Mouse (Mus musculus) cerebellum, adult 8-10 months (tissue): ENCODE measurements around the gene Zdhhc14.
A peak's percentile ranks its signal among the peaks of the same experiment; 100 is the strongest.

Experiments
- DNase-seq: peaks from one replicate; pipeline ENCODE4 v3.0.0; 2022

Zdhhc14 gene

DNA sequence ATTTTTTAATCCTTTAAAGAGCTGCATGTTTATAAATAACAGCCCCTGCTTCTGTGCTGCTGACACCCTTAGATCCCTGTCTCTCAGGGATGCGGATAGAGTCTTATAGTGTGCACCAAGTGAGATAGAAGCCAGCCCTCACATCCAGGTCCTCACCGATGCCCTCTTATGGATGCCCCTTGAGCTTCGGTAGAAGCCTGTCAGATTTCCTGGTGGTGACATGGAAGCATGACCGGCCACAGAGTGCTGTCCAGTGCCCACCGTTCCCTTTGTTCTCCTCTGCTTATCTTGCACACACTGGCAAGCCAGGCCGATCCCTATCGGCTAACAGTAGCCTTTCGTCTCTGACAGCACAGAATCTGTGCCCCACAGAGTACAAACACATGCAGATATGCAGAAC is 183.6 kb downstream of the Zdhhc14 start:
- DNase-seq: no peak

DNA sequence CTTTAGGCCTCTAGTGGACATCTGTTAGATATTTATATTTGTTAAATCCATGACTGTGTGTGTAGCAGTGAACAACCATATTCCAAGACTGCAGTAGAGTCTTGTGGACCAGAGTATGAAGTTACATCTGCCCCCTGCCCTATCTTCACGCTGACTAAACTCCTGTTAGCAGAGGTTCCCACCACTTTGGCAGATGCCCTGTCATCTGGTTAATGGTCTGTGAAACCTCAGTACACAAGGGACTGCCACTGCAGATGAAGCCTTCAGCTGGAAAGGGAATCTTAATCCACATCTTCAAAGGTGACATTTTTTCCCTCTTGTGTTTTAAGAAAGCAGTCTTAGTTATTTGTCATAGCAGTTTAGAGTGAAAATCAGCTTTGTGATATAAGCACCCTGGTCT is 187.0 kb downstream of the Zdhhc14 start:
- DNase-seq: no peak

DNA sequence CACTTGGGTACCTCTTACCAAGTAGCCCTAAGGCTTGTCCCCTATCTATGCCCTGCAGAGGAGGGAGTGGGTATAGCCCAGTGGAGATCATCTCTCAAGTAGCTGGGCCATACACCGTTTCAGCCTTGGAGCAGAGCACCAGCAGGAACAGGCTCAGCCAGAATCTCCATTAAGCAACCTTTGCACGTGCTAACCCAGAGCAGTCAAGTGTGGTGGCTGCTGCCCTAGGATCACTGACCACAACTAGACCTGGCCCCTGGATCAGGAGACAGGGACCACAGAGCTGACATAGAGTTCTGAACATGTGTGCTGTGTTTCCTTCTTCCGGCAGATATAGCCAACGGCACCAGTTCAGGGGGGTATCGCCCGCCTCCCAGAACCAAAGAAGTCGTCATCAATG is 193.0 kb downstream of the Zdhhc14 start:
- DNase-seq: no peak

DNA sequence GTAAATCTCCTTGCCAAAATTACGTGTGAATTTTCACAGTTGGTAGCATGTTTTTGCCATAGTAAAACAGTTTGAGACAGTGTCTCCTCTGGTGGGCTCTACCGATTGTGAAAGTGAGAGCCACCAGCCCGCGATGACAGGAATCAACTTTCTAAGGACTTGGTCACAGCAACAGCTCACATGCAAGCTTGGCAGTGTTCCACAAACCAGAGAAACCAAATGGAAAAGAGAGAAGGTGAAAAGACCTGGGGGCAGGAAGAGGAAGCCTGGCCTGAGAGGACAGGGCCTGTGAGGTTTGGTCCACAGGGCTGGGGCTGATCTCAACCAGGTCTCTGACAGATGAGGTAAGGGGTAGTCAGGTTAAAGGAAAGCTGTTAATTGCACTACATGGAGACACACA is 195.5 kb downstream of the Zdhhc14 start:
- DNase-seq: no peak

DNA sequence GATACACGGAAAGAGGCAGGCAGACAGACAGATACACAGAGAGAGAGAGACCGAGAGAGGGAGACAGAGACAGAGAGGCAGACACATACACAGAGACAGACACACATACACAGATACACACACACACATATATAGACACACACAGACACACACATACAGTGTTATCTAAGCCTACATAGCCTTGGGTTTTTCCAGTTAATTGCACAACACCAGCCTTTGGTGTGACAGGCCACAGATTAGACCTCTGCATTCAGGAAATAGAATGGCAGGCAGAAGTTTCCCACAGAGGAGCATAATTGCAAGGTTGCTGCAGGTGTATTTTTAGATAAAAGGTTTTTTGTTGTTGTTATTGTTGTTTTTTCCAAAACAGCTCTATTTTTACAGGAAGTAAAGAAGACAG is 195.9 kb downstream of the Zdhhc14 start:
- no peak for DNase-seq

DNA sequence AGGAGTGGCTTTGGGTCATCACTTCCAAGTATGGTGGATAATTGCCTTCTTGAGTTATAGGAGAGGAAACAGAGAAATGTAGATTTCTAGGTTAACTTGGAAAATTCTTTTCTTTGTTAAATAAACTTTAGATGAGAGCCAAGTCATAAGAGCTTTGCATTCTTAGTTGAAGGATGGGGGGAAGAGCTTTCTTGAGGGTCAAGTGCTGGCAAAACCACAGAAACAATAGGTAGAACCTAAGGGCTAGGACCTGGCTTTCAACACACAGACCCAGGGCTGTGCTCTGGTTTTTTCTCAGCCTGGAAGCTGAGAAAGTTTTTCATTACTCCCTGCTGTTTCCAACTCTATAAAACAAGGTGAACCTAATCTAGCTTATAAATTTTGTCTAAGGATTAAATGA is 196.3 kb downstream of the Zdhhc14 start:
- DNase-seq: no peak

DNA sequence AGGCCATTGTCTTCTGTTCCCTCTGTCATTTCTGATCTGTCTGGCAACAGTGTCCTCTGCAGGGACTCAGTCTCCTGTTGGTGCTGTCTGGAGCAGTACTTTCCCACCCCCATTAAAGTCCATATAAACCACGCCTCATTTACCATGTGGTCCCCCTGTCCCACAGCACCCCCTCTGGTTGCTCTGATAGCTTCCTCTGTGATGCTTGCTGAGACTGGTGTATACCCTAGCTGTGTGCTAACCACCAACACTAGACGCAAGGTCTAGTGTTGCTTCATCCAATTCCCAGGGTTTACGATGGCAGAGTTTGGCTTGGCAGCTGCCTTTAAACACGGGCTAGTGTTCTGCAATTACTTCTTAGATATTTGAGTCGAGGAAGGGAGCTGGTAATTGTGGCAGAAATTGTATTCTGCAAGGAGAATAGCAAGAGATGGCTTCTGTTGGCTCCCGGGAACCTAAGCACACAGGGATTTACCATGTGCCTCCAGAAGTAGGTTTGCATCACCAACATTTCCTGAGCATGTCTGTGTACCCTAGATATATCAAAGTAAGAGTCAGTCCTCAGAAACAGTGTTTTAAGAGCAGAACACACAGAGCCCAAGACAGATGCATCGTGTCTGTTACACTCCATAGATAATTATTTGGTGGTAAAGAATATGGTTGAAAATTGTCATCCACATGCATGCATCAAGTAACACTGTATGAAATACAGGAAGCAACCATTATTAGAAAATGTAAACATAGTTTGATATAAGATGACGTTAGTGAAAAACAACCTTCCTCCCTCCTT is 198.6 kb downstream of the Zdhhc14 start:
- no peak for DNase-seq

DNA sequence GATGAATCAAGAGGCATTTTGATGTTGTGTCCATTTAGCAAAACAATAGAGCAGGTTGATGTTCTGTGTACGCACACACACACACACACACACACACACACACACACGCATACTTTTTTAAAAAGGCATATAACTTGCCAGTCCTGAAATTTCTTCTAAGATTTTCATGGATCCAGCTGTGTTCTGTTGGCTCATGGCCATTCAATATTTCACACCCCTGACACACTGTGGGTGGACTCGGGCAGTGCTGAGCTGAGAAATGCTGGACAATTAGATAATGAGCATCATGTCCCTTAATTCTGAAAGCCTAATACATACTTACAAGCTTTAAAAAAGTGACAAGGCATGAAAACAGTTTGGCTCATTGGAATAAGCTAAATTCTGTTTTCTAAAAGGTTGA is 200.3 kb downstream of the Zdhhc14 start:
- DNase-seq: no peak

DNA sequence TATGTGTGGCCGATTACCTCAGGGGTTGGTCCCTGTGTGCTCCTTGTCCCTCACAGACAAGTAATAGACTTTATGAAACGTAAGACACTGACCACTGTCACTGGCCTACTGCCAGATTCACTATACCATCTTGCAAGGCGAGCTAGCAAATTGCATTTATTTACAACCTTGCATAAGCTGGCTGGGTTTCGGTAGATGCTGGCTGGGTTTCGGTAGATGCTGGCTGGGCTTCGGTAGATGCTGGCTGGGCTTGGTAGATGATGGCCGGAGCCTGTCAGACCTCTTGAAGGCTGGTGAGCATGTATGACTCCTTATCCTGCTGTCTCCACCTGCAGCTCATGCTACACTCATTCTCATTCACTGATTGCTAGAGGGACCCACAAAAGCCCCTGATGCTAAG is 200.9 kb downstream of the Zdhhc14 start:
- DNase-seq: no peak

DNA sequence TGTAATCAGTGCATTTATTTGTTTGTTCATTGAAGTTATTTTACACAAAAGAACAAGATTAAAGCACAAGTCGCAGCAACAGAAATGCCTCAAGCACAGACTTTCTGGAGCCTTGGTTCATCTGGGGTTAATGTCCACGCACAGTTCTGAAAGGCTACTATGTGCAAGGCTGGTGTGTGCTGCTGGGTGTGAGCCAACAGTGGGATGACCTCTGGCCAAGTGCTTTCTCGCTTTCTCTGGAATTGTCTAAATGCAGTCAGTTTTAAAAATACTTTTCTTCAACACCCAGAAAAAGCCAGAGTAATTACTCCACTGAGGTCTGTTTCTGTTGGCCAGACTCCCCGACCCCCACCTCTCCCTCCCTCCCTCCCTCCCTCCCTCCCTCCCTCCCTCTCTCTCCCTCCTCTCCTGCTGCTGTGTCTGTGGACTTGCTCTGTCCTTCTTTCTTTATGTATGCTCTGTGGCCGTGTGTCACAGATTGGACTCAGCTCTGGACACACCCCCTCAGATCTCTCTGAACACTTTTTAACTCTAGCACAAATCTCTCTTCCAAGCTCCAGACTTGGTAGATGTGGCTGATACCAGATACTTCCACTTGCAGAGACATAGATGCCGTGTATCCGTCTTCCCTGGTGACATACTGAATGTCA is 206.2 kb downstream of the Zdhhc14 start:
- DNase-seq: no peak

DNA sequence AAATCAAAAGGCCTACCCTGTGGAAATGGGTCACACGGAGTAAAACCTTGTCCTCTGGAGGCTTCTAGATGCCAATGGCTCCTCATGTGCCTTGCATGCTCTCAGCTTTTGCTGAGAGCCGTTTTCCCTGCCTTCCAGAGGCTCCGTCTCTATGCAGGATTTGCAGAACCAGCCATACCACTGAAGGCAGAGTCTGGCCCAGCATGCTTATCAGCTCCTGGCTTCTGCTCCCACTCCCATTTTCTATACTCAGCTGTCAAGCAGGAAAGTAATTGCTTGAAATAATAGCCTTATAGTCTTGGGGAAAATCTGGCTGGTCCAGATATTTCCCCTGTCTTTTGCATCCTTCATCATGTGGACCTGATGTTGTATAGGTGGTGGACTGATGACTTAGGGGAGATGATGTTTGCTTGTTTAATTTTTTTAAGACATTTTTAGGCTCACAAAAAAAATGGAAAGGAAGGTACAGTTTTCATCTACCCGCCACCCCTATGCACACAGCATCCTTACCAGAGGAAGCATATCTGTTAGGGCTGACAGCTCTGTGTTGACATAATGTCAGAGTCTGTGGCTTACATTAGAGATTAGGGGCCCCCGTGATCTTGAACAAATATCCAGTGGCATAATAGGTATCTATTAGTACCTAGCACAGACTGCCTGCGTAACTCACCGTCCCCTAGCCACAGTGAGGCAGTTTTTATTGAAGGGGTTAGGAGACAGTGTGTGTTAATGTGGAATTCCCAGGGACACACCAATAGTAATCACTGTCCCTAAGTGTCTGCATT is 218.2 kb downstream of the Zdhhc14 start:
- no peak for DNase-seq

DNA sequence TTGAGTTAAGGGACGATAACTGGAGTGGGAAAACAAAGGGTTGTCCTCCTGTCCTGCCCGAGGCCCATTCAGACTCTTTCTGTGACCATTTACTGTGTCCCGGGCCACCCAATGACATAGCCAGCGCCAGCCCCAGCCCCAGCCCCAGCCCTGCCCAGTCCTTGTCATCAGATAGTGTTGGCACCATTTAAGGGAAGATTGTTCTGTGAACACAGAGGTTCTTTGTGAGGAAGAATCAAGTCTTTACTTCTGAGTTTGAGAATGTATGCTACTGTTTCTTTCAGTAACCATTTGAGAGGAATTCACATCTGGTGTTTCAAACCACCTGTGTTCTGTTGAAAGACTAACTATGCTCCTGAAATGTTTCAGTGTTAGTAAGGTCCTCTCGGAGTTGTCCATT is 219.5 kb downstream of the Zdhhc14 start:
- DNase-seq: no peak

DNA sequence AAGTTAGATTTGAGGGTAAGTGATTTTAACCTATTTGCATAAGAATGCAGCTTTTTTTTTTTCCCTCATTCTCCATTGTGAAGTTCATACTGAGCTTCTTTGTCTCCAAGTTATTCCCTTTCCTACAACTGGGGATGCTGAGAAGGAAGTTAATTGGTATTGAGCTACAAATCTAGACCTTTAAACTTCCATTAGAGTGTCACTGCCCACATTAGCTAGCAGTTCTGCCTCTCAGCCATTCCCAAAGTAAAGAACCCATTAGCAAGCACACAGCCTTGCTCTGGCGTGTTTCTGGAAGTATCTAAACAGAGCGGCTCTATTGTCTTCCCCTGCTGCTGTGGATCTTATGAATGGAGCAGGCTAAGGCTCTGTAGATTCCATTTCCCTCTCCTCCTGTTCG is 220.8 kb downstream of the Zdhhc14 start:
- no peak for DNase-seq

DNA sequence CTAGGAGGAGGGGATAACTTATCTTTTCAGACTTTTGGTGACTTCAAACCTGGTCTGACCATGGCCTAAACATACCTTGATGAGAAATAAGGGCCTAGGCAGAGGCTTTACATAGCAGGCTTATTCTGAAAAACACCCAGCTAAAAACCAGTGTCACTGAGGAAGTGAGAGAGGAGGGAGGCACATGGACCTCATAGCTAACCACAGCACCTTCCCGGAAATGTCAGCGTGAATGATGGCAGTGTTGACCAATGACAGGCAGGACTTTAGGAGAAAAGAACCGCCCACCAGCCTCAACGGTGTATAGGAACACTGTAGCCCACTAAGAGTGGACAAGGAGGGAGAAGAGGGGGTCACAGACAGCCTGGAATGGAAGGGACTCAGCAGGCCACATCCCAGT is 224.6 kb downstream of the Zdhhc14 start:
- no peak for DNase-seq

DNA sequence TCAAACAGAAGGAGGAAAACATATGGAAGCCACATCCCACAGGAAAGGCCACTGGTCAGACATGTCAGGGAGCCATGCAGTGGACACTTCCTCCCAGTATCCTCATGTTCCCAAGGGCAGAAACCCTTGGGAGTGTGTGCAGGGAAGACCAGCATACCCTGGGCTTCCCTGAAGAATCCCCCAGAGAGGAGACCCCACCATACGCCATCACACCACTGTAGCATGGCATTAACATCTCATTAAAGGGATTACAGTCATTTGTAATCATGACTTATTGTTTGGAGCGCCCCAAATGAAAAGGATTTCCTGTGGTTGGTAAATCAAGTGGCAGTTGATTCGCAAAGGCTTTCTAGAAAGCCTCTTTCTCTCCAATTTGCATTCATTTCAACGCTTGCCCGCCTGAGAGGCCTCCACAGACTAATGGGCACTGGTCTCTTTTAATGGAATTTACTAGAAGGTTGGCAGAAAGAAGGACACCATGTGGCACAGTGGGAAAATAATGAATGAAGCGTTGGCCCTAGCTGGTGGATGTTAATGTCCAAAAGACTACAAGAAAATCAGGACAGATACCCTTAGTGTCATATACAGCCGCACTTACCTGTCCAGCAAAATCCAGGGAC is 226.5 kb downstream of the Zdhhc14 start:
- no peak for DNase-seq

DNA sequence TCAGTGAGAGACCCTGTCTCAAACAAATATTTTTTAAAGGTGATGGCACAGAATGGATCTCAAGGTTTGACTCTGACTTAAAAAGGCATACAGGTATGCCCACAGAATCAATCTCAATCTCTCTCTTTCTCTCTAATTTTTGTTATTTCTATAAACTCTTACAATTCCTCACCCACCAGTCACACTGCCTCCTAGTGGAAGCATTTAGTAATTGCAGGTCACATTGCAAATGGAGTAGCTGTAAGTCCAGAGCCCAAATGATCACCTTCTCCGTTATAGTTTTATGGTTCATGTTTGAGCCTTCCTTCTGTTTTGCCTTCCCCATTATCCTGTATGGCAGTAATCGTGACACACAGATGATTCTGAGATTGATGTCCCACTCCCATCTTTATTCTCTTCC is 230.4 kb downstream of the Zdhhc14 start:
- no peak for DNase-seq

DNA sequence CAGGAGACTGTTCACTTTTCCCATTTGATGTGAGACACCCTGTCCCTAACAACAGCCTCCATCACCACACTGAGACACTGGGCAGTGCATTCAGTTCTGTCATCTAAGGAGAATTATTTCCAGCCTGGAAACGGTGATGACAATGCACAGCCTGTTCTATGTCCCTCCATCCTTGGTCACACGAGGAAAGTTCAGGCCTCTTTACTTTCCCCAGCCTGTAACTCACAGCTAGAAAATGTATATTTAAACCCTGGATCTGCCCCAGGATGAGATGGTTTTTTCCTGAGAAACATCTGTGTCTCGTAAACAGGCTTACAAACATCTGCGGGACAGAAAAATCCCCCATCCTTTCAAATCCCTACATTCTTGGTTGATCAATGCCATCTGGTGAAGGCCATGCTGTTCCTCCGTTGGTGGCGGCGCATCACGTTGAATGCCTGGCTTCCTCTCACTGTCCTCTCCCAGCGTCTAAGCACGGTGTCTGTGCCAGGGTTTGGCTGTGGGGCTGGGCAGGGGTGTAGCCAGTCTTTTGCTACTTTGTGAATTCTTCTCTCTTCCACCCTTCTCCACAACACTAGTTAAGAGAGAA is 231.3 kb downstream of the Zdhhc14 start:
- no peak for DNase-seq

DNA sequence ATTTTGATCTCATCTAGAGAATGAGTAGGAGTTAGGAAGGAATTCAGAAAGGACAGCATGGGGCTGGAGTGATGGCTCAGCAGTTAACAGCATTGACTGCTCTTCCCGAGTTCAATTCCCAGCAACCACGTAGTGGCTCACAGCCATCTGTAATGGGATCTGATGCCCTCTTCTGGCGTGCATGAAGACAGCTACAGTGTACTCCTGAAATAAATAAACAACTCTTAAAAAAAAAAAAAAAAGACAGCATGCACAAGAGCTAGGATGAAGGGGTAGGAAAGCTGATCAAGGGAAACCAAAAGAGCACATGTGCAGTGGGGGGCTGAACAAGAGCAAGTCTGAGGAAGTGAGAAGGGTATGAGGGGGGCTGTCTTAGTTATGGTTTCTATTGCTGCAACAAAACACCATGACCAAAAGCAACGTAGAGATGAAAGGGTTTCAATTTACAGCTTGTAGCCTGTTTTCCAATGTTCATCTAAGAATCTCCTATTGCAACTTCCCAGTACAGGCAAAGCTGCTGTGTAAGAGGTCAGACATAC is 237.3 kb downstream of the Zdhhc14 start:
- no peak for DNase-seq

DNA sequence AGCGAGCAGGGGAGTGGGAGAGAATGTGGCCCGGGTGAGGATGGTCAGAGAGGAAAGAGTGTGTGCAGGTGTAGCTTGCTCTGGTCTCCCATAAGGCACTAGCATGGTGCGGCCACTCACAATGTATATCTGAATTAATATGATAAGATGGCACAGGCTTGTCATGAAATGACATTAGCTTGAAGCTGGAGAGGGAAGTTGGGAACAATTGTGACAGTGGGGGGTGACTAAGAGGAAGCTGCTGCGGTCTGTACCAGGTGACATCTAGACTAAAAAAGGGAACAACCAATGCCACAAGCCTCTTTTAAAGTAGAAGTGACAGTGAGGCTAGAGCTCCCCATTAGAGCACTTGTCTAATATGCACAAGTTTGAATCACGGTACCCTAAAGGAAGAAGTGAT is 238.2 kb downstream of the Zdhhc14 start:
- DNase-seq: no peak

DNA sequence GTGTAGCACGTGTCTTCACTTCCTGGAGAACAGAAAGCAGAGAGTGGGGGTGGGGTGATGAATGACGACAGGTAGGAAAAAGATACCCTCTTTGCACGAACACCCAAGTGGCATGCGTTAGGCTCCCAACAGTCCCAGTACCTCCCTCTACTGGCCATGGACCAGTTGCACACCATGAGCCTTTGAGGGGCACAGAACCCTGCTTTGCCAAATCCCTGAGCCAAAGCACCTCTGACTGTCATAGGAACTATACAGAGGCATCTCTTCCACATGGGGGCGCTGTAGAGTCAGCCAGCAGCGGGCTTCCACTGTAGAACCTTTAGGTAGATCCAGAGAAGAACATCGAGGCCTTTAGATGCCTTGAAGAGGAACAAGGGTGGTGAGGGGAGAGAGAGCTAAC is 241.0 kb downstream of the Zdhhc14 start:
- DNase-seq: peak; percentile 55

DNA sequence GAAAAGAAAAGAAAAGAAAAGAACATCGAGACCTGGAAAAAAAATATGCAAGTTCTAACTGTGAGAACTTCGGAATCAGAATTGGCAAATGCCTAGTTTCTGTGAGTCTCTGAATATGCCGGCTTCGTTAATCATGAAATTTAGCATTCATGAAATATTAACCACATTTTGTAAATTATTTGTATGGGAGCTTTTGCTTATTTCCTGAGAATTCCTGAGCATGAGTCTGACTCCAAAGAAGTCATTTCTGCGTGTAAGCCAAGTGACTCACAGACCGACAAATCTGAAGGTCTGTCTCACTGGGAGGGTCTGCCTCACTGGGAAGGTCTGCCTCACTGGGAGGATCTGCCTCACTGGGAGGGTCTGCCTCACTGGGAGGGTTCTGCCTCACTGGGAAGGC is 248.7 kb downstream of the Zdhhc14 start:
- no peak for DNase-seq

DNA sequence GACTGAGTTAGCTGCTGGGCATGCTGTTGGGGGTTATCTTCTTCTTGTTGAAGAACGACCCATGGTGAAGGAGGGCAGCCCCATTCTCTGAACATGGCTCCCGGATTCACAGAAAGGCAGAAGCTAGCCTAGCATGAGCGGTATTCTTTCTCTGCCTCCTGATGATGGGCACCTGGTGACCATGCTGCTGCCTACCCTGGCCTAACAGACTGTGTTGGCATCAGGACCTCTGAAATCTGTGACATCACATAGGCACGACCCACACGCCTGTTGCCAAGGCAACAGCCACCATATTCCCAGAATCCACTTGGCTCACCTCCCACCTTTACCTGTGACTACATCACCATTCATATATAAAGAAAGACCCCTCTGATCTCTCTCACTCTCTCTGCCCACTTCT is 251.7 kb downstream of the Zdhhc14 start:
- no peak for DNase-seq

DNA sequence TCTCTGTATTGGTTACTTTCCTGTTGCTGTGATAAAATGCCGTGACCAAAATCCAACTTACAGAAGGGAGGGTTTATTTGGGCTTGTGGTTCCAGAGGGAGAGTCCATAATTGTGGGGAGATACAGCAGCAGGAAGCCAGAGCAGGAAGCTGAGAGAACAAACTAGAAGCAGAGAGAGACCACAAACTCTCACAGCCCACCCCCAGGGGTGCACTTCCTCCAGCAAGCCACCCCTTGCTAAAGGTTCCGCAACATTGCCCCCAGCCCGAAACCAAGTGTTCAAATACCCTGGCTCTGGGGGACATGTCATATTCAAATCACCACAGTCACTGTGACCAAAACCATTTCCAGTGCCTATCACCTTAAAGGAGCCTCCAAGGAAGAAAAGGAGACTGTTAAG is 254.0 kb downstream of the Zdhhc14 start:
- DNase-seq: no peak
